Mouse (Mus musculus): ENCODE measurements at regions not wholly inside any gene's neighbourhood (a gene's known extent, or its start where the extent isn't known, plus 50 kb on each side); places are given as distances from the start of the nearest gene placed in this dataset.

- H3K36me3 ChIP-seq (replicated peaks; ENCODE audit: control insufficient read depth, insufficient read depth, low read length), result no peaks in the 10 kb centered on the region
- no peak overlapping the region for H3K27ac ChIP-seq (ENCODE audit: low read depth)
- WGBS, result 45% methylated on average over 4 of the region's 4 CpGs
- DNase-seq (ENCODE audit: low spot score), result no peak
- H3K4me2 ChIP-seq (ENCODE audit: low read depth, low read length), result no peak overlapping the region
- ATAC-seq (ENCODE audit: insufficient read depth, low read depth), result no peak
- no peaks in the 10 kb centered on the region for H3K9me3 ChIP-seq (replicated peaks; ENCODE audit: control insufficient read depth, low read length)
- no peak overlapping the region for H3K9ac ChIP-seq (replicated peaks; ENCODE audit: low read depth, low read length)
- no peaks in the 10 kb centered on the region for H3K4me1 ChIP-seq (ENCODE audit: control insufficient read depth, insufficient read depth)
- H3K27me3 ChIP-seq (ENCODE audit: control insufficient read depth, insufficient read depth, low read length), result no peaks in the 10 kb centered on the region
- no peak overlapping the region for H3K4me3 ChIP-seq (ENCODE audit: low read depth, low read length)
- TF ChIP-seq CTCF (IDR thresholded peaks at IDR 0.05; ENCODE audit: low read depth), result no peak
- no peak for TF ChIP-seq EP300 (IDR thresholded peaks at IDR 0.05; ENCODE audit: low read depth)
Observed at GRCm38 (mm10) chr16:49375108-49375507, 317.8 kb downstream of the Myh15 start.

- no peaks in the 10 kb centered on the region for H3K9me3 ChIP-seq (replicated peaks; ENCODE audit: control insufficient read depth, low read length)
- TF ChIP-seq EP300 (IDR thresholded peaks at IDR 0.05; ENCODE audit: low read depth) (no peak), CTCF (IDR thresholded peaks at IDR 0.05; ENCODE audit: low read depth) (no peak)
- no peak overlapping the region for H3K27ac ChIP-seq (ENCODE audit: low read depth)
- no peak overlapping the region for H3K4me3 ChIP-seq (ENCODE audit: low read depth, low read length)
- no peaks in the 10 kb centered on the region for H3K36me3 ChIP-seq (replicated peaks; ENCODE audit: control insufficient read depth, insufficient read depth, low read length)
- H3K9ac ChIP-seq (replicated peaks; ENCODE audit: low read depth, low read length), result no peak overlapping the region
- H3K4me1 ChIP-seq (ENCODE audit: control insufficient read depth, insufficient read depth), result no peaks in the 10 kb centered on the region
- no peak for ATAC-seq (ENCODE audit: insufficient read depth, low read depth)
- H3K4me2 ChIP-seq (ENCODE audit: low read depth, low read length), result no peak overlapping the region
- DNase-seq (ENCODE audit: low spot score), result no peak
- no peaks in the 10 kb centered on the region for H3K27me3 ChIP-seq (ENCODE audit: control insufficient read depth, insufficient read depth, low read length)
Observed at GRCm38 (mm10) chr16:49378917-49379473, 320.0 kb upstream of the Ift57 start.

- H3K9ac ChIP-seq (replicated peaks; ENCODE audit: low read depth, low read length), result no peak overlapping the region
- no peaks in the 10 kb centered on the region for H3K4me1 ChIP-seq (ENCODE audit: control insufficient read depth, insufficient read depth)
- H3K27ac ChIP-seq (ENCODE audit: low read depth), result no peak overlapping the region
- no peak overlapping the region for H3K4me3 ChIP-seq (ENCODE audit: low read depth, low read length)
- no peaks in the 10 kb centered on the region for H3K36me3 ChIP-seq (replicated peaks; ENCODE audit: control insufficient read depth, insufficient read depth, low read length)
- ATAC-seq (ENCODE audit: insufficient read depth, low read depth), result no peak
- H3K27me3 ChIP-seq (ENCODE audit: control insufficient read depth, insufficient read depth, low read length), result no peaks in the 10 kb centered on the region
- H3K4me2 ChIP-seq (ENCODE audit: low read depth, low read length), result no peak overlapping the region
- no peaks in the 10 kb centered on the region for H3K9me3 ChIP-seq (replicated peaks; ENCODE audit: control insufficient read depth, low read length)
- no peak for DNase-seq (ENCODE audit: low spot score)
- WGBS, result 67% methylated on average over 4 of the region's 4 CpGs
- TF ChIP-seq CTCF (IDR thresholded peaks at IDR 0.05; ENCODE audit: low read depth), result no peak
- no peak for TF ChIP-seq EP300 (IDR thresholded peaks at IDR 0.05; ENCODE audit: low read depth)
Observed at GRCm38 (mm10) chr16:49388135-49388534, 310.9 kb upstream of the Ift57 start.

GRCm38 (mm10) chr16:49407956-49408795 lies 290.9 kb upstream of the Ift57 start:
- H3K4me2 ChIP-seq (ENCODE audit: low read depth, low read length), result peak overlapping the region; percentile 43
- no peak overlapping the region for H3K9ac ChIP-seq (replicated peaks; ENCODE audit: low read depth, low read length)
- peaks cover 6% of the 10 kb centered on the region; the same call in 1 of the 2 replicates for H3K4me1 ChIP-seq (ENCODE audit: control insufficient read depth, insufficient read depth)
- 19% methylated on average over 16 of the region's 16 CpGs for WGBS
- H3K27ac ChIP-seq (ENCODE audit: low read depth), result no peak overlapping the region
- H3K36me3 ChIP-seq (replicated peaks; ENCODE audit: control insufficient read depth, insufficient read depth, low read length), result no peaks in the 10 kb centered on the region
- 0 out of 2 replicates have a peak overlapping the region, but pooled peaks have one; percentile 2 for H3K4me3 ChIP-seq (ENCODE audit: low read depth, low read length)
- H3K9me3 ChIP-seq (replicated peaks; ENCODE audit: control insufficient read depth, low read length), result no peaks in the 10 kb centered on the region
- no peaks in the 10 kb centered on the region for H3K27me3 ChIP-seq (ENCODE audit: control insufficient read depth, insufficient read depth, low read length)
- ATAC-seq (ENCODE audit: insufficient read depth, low read depth) (no peak), DNase-seq (ENCODE audit: low spot score) (no peak)
- no peak for TF ChIP-seq CTCF (IDR thresholded peaks at IDR 0.05; ENCODE audit: low read depth)
- TF ChIP-seq EP300 (IDR thresholded peaks at IDR 0.05; ENCODE audit: low read depth), result no peak

GRCm38 (mm10) chr16:49409235-49409634 lies 289.8 kb upstream of the Ift57 start:
- H3K4me1 ChIP-seq (ENCODE audit: control insufficient read depth, insufficient read depth), result peaks cover 6% of the 10 kb centered on the region; the same call in 1 of the 2 replicates
- no peak overlapping the region for H3K4me3 ChIP-seq (ENCODE audit: low read depth, low read length)
- 89% methylated on average over 4 of the region's 4 CpGs for WGBS
- TF ChIP-seq CTCF (IDR thresholded peaks at IDR 0.05; ENCODE audit: low read depth), result no peak
- TF ChIP-seq EP300 (IDR thresholded peaks at IDR 0.05; ENCODE audit: low read depth), result no peak
- H3K27ac ChIP-seq (ENCODE audit: low read depth), result no peak overlapping the region
- no peak for DNase-seq (ENCODE audit: low spot score)
- H3K27me3 ChIP-seq (ENCODE audit: control insufficient read depth, insufficient read depth, low read length), result no peaks in the 10 kb centered on the region
- H3K4me2 ChIP-seq (ENCODE audit: low read depth, low read length), result no peak overlapping the region
- H3K36me3 ChIP-seq (replicated peaks; ENCODE audit: control insufficient read depth, insufficient read depth, low read length), result no peaks in the 10 kb centered on the region
- no peak overlapping the region for H3K9ac ChIP-seq (replicated peaks; ENCODE audit: low read depth, low read length)
- no peak for ATAC-seq (ENCODE audit: insufficient read depth, low read depth)
- H3K9me3 ChIP-seq (replicated peaks; ENCODE audit: control insufficient read depth, low read length), result no peaks in the 10 kb centered on the region
